Mouse (Mus musculus) mesoderm, embryonic 11.5 days (tissue): ENCODE measurements around the gene Szrd1.
A peak's percentile ranks its signal among the peaks of the same experiment; 100 is the strongest.

Experiments used
- DNase-seq: peaks from one replicate; pipeline ENCODE4 v3.0.0-alpha.2; 2012; ENCODE audit warnings: low read depth, low spot score

Szrd1 gene

DNA sequence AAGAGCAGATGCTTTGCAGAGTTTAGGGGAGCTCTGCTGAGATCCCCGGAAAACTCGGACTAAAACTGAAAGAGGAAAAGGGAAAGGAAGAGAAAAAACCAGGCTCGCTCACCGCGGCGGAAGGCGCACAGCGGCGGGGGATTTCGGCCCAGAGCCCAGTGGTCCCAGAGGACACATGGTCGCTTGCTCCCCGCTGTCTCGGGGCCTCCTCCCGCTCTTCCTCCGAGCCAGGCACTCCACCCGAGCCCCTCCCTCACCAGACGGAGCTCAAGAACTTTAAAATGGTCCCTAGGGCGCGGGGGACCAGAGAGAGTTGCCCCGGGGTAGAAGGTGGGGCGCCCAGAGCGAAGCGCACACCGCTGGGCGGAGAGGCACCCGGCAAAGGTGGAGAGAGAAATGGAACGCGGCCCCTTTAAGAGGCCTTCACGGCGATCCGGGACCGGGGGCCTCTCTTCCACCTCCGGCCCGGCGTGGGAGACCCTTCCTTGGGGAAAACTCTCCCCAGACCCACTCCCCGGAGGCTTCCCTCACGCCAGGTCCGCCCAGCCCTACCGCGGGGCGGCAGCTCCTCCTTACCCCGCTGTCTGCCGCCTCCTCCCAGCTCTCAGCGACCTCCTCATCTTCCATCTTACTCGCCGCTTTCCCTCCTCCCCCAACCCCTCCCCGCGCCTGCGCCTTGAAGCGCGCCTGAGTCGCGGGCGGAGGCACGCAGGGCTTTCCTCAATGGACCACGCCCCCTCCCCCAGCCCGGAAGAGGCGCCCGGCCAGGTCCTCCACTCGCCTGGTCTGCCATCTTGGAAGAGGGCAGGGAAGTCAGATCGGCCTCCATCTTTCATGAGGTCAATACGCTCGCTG is at the start of gene Szrd1:
Szrd1 (minus strand) TSS at position 660 of the 855 bp plus-strand sequence.
- peak; percentile 99 for DNase-seq

DNA sequence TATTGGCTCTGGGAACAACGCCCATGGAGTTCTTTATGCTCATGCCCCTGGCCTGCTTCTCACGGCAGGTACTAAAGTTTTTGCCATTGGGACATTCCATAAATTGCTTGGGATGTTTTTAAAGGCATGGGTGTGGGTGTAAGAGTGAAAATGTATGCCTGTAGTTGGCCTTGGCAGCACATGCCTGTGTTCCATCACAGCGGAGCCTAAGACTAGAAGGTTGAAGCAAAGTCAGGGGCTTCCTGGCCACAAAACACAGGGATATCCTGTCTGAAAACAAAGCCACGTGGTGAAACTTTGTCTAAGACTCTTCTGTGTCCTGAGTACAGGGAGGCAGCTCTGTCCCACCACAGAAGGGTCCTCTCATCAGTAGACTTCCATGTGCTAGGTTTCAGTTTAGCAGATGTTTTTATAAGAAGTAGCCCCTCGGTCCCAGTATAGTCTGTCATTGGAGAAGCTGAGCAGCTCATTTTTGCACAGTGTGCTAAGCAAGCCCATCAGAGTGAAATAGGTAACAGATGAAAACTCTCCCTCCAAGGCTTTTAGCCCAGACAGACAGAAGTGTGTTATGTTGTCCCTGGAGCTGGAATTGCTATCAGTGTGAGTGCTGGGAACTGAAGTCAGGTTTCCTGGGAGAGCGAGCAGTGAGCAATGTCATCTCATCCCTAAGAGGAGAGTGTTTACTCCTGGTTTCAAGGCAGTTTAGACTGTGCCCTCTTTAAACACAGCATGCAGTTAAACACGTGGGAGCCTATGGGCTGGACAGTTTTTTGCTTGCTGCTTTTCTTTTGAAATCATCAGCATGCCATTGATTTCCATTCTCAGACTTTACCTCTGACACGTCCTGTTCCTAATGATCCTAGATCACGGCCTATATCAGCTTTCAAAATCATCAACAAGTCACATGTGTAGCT is 47.6 kb upstream of the Szrd1 start:
- no peak for DNase-seq

DNA sequence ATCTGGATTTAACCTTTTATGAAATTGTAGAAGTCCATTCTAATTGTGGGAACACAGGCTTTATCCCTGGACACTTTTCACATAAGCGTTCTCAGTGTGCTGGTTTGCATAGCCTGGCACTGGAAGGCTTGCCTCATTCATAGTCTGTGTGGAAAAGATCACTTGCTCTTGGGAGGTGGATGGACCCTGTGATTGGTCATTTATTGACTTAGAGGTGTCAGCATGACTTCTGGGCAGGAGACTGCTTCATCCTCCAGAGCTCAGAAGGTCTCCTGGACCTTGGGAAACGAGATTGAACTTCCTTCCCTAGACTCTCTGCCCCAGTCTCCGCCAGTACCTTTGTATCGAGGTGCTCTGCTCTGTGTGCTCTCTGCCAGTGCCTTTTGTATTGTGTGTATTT is 44.9 kb upstream of the Szrd1 start:
- no peak for DNase-seq

DNA sequence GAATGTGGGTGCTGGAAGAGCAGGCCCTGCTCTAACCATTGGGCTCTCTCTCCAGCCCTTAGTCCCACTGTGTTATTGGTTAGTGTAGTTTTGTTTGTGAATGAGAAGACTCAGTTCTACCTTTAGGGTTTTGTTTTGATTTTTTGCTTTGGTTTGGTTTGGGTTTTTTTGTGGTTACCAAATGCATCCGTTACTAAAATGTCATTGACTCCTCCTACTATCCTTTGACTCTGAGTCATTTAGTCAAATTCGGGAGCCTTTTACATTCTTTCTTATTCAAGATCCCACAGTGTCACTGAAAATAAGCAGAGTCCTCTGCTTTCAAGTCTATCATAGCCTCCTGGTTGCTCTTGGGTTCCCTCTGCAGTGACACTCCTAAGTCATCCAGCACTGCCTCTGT is 44.4 kb upstream of the Szrd1 start:
- no peak for DNase-seq

DNA sequence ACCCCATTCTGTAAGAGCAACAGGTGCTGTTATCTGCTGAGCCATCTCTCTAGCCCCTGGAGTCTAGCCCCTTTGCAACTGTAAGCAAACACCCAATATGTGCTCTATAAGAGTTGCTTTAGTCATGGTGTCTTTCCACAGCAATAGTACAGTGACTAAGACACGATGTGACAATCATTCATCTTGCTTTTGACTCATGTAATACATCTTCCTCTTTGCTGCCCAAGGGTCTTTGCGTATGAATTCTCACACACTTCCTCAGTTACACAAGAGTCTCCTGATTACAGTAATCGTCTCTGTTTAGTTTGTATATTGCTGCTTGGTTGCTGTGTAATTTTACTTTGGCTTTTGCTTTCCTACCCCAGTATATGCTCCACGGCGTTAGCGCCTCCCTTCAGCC is 42.4 kb upstream of the Szrd1 start:
- no peak for DNase-seq

DNA sequence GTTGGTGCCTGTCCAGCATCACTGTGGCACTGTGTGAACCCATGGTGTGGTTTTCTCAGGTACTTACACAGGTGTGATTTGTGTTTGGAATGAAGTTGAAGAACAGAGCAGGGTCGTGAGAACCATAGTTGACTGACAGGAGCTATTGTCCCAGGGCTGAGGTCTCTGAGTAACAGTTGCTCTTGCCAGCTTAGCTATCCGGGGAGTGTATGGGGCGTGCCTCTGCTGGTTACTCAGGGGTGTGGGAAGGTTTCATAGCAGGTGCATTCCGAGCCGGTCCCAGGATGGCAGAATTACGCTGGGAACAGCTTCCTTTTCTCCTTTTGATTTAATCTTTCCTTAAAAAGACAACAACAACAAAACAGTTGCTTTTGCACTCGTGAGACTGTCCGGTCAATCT is 41.3 kb upstream of the Szrd1 start:
- no peak for DNase-seq

DNA sequence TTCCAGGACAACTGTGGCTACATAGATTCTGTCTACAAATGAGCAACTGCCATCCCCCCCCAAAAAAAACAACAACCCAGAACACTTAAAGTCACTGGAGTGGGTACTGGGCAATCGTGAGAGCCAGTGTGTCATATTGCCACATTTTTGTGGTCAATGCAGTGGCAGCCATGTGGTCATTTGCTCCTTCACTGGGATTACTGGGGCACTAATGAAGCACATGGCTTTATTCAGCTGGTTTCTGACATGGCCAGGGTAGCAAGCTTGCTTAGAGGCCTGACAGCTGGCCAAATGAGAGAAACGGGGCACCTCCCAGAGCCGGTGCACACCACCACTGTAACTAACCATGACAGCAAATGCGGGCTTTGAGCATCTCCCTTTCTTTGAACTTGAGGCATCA is 38.9 kb upstream of the Szrd1 start:
- no peak for DNase-seq

DNA sequence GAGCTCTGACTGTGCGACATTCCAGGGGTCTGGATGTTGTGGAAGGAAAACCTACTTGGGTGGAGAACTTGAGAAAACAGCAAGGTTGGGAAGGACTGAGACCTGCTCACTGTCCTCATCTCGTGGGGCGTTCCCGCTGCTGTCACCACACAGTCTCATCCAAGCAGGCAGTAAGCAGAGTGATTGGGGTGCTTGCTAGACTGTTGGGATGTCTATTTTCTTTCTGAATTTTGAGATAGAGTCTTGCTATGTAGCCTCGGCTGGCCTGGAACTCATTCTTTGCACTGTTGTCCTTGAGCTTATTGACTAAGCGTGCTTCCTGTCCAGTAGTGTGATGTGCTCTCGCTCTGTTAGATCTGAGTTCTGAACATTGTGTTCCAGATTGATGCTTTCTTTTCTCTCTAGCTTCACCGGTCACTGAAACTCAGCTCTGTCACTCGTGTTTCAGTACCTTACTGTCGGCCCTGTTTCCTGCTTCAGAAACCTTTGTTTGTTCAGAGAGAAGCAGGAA is 36.8 kb upstream of the Szrd1 start:
- no peak for DNase-seq

DNA sequence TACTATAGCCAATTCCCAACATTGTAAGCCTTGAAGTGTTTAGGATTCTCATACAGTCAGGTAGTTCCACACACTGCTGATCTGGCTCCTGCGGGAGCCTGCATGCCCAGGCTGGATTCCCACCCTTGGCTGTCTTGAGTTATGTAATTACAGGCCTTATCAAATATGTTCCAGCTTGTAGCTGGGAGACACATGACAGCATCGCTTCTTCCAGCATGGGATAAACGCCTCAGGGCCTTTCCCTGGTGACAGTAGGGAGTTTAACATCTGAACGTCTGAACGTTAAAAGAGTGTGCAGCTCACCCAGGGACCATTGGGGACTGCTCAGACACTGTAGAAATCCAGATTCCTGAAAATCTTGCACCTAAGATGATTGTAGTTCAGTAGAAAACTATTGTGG is 36.2 kb upstream of the Szrd1 start:
- DNase-seq: no peak

DNA sequence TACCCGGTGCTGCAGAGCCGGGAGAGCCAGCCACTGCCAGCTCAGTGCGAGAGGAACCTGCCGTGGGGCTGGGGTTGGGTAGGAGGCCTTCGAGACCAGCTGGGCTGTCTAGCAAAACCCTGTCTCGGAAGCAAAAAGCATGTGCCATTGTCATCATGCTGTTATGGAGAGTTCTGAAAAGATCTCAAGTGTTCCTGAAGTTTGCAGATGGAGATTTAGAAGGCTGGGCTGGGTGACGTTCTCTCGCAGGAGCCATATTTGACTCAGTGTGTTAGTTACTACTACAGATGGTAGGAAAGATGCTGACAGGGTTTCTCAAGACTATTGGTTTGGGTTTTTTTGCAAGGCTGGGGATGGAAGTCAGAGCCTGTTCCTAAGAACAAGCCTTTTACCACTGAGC is 32.5 kb upstream of the Szrd1 start:
- DNase-seq: no peak

DNA sequence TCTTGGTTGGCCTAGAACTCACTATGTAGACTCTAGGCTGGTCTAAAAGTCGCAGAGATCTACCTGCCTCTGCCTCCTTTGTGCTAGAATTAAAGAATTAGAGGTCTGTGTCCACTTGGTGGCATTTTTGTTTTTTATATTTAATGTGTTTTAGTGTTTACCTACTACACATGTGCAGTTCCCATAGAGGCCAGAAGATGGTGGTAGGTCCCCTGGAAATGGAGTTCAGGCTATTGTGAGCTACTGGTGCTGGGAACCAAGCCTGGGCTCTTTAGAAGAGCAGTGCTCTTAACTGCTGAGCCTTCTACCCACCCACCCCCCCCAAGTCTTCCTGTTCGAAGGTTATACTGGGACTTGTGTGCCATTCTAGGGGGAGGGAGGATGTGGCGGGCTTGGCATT is 27.6 kb upstream of the Szrd1 start:
- DNase-seq: no peak

DNA sequence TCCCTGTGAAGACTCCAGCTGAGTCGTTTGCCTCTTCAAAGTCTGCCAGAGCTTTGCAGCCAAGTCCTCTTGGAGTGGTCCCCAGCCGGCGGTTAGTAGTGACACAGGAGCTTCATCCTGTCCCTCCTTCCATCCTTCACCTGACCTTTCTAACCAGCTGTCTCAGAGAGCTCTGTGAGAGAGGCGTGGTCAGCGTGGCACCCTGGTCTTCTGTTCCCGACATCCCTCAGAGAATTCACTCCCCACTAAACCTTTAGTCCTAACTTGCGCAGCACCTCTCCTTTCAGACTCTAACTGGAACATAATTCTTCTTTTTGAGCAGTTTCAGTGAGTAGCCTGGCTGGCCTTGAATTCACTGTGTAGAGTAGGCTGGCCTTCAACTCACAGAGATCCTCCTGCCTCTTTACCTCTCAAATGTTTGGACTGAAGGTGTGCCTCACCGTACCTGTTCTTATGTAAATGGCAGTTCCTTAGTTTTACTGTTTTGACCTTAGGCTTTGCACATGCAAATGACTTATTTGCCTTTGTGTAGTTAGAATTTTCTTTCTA is 26.2 kb upstream of the Szrd1 start:
- DNase-seq: no peak

DNA sequence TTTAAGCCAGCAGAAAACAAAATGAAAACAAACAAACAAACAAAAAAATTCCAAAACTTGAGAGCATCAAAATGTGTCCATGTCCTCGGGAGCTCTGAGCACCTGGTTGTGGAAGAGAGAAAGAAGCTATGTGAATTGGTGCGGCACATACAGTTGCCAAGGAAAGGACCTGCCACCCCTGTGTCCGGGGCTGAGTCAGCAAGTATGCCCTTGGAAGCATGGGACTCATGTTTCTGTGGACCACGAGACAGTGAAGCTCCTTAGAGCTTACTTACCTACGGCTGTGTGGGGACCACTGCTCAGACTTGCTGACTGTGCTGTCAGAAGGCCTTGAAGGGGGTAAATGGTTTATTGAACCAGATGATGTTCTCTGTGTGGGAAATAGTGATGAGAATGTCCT is 24.2 kb upstream of the Szrd1 start:
- DNase-seq: no peak

DNA sequence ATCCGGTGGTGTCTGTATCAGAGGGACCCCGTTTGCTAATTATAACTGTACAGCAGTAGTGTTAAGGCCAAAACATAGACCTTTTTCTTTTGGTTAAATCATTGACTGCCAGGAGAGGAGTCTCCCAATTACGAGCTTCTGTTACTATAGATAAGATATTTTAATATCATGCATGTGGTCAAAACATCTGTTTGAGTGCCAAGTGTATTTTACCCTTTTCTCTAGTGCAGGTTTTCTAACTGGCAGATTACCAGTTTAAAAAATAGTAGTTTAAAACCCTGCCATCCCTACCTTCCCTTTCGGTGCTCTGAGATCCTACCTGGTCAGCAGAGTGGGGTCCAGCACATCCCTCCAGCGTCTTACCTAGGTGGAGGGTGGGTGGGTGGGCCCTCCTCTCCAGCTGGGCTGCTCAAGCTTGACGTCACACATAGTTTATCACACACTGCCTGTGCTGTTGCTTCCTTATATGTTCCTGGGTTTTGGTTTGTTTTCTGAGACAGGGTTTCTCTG is 22.2 kb upstream of the Szrd1 start:
- DNase-seq: no peak

DNA sequence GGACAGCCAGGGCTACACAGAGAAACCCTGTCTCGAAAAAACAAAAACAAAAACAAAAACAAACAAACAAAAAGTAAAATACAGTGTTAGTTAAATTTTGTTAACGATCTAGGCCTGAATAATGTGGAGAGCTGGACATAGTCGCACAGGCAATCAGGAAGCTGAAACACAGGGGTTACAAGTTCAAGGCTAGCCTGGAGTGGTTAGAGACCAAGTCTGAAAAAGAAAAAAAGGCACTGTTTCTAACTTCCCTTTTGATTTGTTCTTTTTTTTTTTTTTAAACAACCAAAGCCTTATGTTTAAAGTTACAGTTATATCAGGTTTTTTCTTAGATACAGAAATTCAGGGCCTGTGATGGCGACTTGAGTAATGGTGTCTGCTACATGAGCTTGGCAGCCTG is 20.6 kb upstream of the Szrd1 start:
- no peak for DNase-seq

DNA sequence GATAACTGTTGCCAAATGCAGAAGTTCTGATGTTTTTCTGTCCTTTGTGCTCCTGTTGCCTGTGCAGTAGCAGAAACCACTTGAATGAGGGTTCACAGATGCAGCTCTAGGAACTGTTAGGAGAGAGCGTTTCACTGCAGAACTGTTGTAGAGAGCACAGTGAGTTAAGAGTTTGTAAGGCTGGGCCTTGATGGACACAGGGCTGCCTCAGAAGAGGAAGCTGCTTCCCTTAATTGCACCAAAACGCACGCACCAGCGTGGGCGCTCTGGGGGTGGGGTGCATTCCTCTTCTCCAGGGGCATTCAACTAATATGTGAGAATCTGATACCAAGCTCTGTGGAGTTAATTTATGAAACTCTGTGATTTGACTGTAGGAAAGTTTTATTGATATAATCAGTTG is 20.1 kb upstream of the Szrd1 start:
- DNase-seq: no peak

DNA sequence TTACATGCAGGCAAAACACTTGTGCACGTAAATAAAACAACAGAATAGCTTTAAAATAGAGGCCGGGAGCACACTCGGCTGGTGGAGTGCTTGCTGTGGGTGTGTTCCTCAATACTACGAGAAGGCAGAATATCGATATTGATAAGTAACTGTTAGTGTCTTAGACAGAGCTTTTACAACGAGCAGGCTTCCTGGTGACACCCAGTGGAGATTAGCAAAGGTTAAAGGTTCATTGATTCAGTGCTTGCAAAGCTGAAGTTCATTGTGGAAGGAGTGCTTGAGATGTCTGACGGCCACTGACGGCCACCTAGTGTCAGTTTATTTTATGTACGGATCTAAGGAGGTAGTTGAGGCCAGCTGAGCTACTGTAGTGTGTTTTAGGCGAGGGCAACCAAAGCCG is 19.5 kb upstream of the Szrd1 start:
- DNase-seq: no peak

DNA sequence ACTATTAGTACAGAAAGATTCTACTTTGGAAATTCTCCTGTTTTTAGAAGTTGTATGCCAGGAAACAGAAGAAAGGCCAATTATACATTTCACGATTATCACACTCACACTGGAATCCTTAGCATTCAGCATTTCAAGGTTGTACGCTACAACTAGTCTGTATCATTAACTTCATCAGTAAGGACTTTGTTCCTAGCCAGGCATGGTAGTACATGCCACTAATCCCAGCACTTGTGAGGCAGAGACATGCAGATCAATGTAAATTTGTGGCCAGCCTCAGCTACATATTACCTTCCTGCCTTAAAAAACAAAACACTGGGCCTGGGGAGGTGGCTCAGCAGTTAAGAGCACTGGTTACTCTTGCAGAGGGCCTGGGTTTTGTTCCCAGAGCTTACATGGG is 19.0 kb upstream of the Szrd1 start:
- no peak for DNase-seq

DNA sequence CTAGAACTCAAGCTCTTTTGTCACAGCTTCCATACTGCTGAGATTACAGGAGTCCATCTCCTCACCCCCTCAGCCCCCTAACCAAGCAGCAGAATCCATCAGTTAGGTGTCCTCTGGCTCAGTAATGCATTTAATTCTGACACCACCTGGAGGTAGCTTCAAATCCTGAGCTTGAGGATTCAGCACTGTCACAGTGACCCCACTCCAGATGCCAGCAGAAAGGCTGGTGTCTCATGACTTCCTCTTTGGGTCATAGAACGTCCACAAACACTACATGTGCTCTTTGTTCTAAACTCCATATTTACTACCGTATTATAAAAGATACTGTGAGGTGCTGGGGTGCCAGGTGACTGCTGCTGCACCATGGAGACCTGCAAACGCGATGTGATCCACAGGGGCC is 17.9 kb upstream of the Szrd1 start:
- no peak for DNase-seq

DNA sequence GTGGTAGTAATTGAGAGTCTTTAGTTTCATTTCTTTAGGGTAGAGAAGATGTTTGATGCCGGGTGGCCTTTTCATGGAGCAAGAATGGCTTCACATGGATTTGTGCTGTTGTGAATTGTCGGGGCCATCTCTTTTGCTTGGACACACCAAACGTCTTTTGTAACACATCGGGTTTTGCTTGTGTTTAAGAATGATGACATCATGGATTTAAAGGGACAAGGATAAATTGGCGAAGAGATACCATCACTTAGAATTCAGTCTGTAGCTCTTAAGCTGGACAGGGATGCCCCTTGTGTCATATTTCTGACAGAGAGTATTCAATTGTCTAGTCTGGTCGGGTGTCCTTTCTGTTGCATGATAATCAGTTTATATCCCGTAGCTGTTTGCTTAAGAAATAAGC is 9.5 kb upstream of the Szrd1 start:
- no peak for DNase-seq

DNA sequence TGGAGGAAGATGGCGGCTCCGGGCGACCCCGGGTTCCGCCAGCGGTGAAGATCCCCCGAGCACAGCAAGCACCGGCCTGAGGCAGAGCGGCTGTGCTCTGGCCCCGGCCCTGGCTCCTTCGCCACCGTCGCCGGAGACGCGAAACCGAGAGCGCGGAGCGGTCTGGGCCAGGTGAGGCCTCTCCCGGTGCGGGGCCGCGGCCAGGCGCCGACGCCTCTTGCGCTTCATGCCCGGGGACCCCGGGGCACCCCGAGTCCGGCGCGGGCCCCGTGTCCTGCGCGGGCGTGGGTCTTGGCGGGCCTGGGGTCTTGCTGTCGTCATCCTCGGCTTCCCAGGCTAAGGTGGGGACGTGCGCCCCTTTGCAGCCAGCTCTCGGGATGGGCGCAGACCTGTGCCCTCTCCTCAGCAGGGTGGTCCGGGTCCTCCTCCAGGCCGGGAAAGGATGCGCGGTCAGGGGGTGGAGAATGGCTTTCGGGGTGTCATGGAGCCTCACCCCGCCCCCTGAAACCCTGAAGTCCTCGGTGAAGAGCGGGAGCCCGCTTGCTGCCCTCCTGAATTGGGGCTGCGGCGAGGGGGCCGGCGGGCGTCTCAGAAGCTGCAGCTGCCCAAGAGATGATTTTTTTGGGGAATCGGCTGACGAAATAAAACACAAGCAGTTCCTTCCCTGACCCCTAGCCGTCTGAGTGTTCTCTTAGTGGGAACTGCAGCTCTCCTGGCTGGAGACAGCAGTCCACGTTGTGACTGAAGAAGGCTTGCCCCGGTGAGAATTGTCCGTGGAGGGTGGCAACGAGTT is 8.6 kb upstream of the Szrd1 start:
- peak; percentile 39 for DNase-seq
